Mouse (Mus musculus) lung, adult 18-20 months (tissue): ENCODE data around the gene Nlrc5.
"Not testable (repeated sequence)": the region's sequence is repeated elsewhere in the genome, so short reads cannot be mapped to it uniquely, and the experiment has no call there.

ENCODE experiments used
- DNase-seq, 2 experiments: peaks; one replicate each; pipeline ENCODE4 v3.0.0; 2022; ENCODE audit warnings: mixed read lengths in 2 of 2

The Nlrc5 gene

DNA sequence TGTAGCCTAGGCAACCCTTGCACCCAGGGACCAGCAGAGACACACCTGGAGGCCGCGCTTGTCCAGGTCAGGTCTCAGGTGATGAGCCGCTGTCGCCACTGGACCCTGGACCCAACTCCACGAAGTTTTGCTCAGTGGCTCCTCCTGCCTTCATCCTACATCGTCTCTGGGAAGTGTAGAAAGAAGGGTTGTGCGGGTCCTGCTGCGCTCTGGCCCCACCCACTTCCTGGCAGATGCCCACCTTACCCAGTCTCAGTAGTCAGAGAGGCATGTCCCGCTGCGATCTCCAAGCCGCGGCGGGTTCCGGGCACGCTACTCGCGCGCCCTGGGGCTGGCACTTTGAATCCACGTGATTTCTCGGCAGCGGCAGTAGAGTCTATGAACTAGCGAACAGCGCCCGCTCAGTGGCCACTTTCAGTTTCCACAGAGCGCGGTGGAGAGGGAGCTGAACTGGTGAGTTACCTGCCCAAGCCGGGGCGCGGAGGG lies at the start of gene Nlrc5:
Gene Nlrc5, plus strand, starts transcription at position 376 of the 486 bp plus-strand sequence.
- DNase-seq: peak; percentile 85 to 87

DNA sequence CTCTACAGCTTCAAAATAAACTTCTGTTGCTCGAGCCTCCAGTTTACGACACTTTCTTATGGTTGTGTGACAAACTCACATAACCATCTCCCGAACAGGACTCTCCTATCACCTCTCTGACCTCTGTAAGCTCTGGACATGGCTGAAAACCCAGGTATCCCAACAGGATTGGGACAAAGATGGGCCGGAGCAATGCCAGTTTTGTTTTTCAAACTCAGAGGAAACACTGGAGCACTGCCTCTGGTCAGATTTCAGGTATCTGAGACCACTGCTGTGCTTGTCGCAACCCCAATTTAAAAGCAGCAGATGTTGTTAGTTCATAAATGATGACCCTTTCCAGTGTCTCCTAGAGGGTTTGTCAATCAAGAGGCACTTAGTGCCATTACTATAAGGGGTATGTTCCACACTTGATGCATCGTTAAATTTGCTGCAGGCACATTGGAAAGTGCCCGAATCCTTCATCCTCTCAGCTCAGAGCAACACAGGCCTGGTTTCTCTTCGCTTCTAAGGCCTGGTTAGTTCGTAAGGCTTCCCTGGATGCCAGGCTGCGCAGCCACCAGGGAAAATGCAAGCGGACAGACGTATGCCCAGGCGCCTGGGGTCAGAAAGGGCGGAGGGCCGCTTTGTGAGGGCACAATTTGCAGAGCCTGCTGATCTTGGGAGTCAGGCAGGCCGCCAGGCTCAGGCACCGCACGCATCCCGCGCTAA lies 48.5 kb upstream of the Nlrc5 start:
- no peak for DNase-seq

DNA sequence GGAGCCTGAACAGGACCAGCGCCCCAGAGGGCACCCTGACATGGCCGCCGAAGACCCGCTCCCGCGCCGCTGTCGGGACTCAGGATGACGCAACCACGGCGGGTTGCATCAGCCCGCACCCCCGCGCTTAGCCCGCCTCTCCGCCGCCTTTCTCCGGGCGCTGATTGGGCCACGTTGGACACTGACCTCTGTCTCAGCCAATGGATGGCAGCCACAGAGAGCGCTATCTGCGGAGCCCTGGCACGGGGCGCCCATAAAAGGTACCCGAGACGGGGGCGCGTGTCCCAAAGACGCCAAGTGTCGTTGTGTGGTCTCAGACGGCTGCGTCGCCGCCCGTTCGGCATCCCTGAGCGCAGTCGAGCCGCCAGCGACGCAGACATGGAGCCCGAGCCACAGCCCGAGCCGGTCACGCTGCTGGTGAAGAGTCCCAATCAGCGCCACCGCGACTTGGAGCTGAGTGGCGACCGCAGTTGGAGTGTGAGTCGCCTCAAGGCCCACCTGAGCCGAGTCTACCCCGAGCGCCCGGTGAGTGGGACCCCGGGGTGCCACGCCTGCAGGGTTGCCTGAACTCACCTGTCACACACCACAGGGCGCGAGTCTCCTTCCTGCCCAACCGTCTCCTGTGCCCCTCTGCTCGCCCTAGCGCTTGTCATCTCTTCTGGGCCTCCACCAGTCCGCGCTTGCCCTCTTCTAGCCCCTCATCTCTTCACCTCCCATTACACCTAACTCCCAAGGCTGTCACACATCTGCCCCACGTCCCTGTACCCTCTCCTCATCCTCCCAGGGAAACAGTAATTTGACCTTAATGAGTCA lies 47.7 kb upstream of the Nlrc5 start, which contains the start of gene Herpud1:
Gene Herpud1, plus strand, starts transcription at position 225 of the 813 bp plus-strand sequence.
- peak; percentile 99 for DNase-seq

DNA sequence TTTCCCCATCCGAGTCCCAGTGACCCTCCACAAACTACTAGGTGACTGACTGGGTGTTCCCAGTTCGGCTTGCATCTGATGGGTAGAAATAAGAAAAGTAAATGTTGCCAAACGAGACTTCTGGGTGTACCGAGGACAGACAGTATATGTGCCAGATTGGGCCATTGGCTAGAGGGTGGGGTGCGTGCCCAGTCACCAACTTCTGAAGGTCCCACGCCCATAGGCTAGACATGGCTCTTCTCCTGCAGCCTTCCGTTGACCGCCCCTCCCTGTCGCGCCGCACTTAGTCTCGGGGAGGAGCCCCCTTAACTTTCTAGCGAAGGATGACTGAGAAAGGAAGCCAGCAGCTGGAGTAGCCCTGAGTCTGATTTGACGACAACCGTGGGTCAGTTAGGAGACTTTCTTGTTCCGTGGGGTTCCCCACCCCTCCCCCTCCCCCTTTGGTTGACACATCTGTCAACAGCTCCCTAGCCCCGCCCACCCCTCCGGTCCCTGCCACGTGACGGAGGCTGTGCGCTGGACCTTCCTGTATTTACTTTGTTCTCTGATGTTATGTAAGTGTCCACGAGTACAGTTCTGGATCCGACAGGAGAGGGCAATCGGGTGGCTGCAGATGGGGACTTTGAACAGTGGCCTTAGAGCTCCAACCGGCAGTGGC lies 47.0 kb upstream of the Nlrc5 start:
- peak; percentile 95 to 96 for DNase-seq

DNA sequence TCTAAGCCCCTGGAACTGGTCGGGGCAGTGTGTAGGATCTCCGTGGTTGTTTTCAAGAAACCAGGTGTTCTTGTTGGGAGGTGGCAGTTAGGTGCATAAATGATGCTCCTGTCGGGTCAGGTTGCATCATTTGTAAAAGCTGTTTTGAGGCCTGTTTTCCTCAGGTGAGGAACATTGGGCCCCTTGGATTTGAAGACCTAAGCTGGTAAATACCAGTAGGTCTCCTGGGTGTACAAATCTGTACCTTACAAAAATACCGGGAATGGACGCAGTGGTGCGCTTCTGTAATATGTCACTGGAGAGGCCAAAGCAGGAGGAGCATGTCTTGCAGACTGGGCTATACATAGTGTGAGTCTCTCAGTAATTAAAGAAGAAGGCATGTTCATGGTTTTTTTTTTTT lies 46.4 kb upstream of the Nlrc5 start:
- DNase-seq: no peak

DNA sequence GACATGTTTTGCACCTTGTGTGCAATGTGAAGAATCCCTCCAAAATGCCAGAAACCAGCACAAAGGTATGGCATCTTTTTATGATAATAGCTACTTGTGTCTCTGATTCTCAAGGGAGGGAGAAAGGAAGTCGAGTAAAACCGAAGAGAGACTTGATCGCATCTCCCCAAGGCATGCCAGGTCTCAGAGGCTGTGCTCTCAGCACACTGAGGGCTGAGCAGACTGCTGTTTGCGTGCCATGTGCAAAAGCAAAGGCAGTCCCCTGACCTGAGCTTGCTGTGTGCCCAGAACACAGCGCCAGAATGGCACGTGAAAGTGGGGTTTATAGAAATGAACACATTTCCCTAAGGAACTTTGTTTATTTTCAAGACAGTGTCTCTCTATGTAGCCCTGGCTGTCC lies 44.6 kb upstream of the Nlrc5 start:
- no peak for DNase-seq

DNA sequence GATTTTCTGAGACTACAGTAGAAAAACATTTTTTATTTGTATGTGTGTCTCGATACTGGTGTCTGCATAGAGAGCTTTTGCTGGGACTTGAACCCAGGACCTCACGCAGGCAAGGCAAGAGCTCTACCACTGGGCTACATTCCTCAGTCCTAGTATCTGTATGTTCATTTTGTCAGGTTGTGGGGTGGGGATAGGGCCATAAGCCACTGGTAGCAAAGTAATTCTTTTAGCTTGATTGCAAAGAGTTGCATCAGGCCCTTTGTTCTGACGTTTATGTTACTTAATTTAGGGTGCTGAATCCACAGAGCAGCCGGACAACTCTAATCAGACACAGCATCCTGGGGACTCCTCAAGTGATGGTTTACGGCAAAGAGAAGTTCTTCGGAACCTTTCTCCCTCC lies 43.7 kb upstream of the Nlrc5 start:
- DNase-seq: no peak

DNA sequence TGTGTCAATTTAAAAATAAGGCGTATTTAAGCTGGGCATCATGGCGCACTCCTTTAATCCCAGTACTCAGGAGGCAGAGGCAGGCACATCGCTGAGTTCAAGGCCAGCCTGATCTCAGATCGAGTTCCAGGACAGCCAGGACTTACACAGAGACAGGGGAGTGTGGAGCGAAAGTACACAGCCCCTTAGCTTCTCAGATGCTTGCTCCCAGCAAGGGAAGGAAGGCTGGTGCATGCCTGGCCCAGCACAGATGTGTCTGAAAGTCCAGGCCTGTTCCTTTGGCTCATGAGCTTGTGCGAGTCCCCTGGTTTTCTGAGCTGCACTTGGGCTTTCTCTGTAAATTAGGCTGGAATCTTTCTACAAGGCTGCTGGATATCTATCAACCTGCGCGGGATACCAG lies 43.2 kb upstream of the Nlrc5 start:
- DNase-seq: no peak

DNA sequence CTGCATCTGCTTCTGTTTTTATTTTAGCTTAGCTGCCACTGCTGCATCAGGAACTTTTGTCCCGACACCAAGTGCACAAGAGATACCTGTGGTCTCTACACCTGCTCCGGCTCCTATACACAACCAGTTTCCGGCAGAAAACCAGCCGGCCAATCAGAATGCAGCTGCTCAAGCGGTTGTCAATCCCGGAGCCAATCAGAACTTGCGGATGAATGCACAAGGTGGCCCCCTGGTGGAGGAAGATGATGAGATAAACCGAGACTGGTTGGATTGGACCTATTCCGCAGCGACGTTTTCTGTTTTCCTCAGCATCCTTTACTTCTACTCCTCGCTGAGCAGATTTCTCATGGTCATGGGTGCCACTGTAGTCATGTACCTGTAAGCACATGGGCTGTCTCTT lies 42.0 kb upstream of the Nlrc5 start:
- peak; percentile 38 to 58 for DNase-seq

DNA sequence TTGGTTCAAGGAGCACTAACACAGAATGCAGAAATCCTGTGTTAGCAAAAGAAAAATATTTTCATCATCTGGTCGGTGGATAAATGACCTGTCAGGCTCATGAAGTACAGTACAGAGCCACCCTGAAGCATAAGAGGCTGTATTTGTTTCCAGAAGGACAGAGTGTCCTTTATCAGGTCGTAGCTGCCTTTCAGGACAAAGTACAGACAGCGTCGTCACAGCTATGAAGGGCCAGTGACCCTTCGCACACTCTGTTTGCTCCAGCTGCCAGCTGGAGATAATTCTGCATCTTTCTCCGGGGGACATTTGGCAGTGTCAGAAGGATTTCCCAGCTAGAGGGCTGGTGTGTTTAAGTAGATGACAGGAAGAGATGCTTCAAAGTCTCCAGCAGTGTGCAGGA lies 41.5 kb upstream of the Nlrc5 start:
- no peak for DNase-seq

DNA sequence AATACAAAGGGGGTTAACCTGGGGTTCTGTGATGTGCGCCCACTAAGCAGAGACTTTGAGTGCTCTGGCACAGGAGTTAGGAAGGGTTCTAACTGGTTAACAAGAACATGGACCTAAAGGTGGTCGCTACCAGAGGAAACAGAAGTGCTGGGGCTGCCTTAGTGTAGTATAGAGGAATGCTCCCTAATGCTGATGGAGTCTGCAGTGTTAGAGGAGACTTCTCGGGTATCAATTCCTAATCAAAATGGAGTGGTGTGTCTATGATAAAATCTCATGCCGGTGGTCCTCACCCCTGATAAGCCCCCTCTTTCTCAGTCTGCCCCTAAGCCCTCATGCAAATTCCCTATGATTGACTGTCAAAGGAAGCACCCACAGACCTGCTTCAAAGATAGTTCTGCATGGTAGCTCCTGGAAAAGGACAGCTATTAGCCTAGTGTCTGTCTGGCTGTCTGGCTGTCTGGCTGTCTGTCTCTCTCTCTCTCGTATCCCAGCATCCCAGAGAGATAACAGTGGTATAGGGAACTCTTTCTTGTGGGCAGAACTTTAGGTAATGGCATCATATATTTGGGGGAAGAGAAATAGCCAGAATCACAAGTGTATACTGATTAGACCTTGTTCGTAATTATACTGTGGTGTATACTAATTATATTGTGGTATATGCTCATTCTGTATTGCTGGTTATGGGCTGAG lies 38.2 kb upstream of the Nlrc5 start:
- no peak for DNase-seq

DNA sequence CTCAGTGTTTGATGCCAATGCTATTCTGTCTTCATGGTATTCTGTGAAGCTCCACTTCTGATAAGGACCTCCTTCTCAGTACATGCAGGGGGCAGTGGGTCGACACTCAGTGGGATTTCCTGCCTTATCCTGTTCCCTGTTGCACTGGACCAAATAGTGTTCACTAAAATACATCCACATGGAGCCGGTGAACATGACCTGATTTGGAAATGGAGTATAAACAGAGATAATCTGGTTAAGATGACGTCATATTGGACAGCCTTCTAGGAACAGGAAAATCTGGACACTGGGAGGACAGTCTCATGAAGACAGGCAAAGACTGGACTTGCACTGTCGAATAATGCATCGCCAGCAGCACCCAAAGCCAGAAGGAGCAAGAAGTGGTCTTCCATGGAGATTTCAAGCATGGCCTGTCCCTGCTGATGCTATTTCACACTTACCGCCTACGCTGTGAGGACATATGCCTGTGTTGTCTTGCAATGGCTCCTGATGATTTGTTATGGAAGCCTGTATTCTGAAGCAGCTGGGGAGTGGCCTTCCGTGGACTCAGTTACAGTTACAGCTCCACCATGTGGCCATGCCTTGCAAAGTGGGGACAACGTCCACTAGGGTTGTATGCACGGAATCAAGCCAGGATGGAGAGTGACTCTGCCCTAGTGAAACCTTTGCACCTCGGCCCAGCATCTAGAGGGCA lies 37.0 kb upstream of the Nlrc5 start:
- peak; percentile 52 to 60 for DNase-seq

DNA sequence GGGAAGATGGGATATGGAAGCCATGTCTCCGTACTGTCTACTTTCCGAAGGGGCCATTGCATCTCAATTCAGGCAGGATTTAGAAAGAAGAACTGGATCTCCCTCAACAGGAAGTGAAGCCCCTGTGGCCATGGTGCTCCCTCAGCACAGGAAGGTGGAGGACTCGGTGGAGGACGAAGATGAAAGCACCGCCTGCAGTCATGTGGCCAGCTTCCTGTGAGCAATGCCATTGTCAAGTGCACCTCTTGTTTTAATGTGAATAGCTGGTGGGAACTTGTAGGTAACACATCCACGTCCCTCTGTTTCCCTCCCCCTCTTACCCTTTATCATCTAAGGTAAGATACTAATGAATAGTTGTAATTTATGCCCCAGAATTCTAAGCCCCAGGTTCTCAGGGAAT lies 35.6 kb upstream of the Nlrc5 start:
- DNase-seq: no peak

DNA sequence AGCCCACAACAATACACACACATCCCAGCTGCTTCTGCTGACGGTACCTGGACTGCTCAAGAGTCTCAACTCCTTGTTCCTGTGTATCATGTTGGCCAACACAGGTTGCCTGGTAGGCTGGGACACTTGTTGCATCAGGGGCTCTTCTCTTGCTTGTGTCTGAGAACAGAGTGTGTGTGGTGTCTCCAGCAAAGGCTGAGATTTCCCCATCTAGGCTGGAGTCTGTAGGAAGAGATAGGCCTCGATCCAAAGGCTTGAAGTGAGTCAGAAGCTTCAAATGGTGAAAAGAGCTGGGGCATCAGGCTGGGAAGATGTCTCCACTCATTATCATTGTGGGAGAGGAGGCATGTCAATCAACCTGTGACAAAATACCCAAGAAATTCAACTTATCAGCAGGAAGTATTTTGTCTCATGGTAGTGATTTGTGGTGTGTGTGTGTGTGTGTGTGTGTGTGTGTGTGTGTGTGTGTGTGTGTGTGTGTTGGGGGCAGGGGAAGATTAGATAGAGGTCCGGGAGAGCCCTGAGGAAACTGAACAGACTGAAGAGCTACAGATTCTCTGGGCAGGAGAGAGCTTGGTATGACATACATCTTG lies 34.7 kb upstream of the Nlrc5 start:
- DNase-seq: no peak

DNA sequence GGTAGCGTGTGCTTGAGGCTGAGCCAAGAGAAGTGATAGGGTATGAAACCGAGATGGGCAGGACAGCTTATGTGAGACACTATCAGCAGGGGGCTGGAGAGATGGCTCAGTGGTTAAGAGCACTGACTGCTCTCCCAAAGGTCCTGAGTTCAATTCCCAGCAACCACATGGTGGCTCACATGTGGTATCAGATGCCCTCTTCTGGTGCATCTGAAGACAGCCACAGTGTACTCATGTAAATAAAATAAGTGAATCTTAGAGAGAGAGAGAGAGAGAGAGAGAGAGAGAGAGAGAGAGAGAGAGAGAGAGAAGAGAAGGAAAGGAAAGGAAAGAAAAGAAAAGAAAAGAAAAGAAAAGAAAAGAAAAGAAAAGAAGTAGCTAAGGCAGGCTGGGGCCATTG lies 34.2 kb upstream of the Nlrc5 start:
- DNase-seq: not testable (repeated sequence)

DNA sequence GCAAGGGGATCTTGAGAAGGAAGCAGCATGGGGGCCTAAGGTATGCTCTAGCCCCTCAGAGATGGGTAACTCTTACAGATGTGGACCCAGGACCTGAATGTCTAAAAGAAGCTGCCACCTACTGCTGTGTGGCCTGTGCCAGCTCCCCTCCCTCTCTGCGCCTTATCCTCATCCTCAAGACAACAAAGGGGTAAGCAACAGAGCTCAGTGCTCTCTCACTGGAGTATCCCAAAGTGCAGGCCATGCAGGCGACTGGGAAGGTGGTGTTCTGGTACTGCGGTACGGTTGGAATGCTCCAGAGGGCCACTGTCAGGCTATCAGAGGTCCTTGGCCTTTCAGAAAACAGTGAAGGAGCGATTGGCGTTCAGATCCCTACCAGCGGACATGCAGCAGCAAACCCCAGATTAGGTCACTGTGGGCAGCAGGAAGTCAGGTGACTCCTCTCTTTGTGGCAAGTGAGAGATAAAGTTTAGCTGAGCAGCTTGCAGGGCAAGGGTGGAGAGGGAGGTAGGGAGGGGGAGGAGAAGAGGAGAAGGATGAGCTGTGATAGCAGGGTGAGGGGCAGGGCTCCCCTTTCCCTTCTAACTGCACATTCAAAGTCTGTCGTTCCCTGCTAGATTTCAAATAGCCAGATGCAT lies 25.6 kb upstream of the Nlrc5 start:
- no peak for DNase-seq

DNA sequence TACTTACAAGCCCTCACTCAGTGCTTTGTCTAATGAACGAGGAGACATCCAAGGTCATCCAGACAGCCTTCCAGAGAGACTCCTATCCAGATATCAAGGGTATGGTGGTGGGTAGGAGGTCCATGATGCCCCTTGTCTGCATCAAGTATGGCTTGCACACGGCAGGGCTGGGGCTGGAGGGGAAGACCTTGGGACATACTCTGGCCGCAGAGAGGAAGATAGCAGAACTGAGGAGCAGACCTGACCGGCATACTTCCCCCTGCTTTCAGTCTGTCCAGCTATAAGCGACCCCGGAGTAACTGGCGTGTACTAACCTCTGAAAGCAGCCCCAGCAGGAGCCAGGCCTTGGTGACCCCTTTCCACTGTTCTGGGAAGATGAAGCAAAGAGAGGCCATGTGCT lies 24.6 kb upstream of the Nlrc5 start:
- DNase-seq: no peak

DNA sequence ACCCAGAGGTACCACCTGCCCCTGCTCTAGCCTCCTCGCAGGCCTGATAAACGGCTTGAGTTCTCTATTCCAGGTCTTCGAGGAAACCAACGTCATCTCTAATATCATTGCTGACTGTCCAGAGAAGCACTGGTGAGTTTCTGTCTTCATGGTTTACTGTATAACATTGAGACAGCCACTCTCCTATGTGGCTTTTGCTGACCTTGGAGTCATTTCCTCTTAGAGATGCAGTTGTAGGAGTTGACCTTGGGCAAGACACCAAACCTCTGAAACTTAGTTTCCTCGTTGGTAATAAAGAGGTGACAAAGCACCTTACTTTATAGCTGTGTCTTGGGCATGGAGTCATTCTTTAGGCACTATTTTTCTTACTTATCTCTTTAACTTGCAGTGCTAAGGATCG lies 21.6 kb upstream of the Nlrc5 start:
- DNase-seq: no peak

DNA sequence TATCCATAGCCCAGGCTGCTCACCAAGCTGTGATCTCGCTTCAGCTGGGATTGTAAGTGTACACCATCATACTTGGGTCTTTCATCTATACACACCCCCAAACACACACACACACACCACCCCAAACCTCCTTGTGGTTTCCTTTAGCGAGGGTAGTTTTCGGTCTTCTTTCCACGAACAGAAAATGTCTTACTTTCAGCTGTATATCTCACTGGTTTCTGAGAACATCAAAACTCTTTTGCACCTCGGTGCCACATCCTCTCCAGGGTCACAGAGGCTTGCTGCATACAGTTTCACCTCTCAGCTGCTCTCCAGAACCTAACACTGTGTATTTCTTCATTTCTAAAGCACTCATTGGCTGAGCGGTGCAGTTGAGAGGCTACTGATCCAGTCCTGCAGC lies 20.6 kb upstream of the Nlrc5 start:
- DNase-seq: no peak

DNA sequence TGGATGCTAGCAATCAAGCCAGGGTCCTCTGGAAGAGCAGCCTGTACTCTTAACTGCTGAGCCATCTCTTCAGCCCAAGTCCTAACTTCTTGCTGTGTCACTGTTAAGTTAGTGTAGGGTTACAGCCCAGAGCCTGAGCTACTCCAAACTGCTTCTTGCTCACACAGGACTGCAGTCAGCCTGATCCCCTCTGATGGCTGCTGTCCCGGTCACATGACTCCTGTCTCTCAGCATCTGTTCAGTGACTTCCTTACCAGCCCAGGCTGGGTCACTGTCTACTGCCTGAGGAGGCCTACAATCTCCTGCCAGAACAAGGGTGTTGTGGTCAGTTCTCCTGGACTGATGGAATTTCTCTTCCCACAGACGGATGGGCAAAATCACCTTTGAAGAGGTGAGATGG lies 18.9 kb upstream of the Nlrc5 start:
- DNase-seq: no peak

DNA sequence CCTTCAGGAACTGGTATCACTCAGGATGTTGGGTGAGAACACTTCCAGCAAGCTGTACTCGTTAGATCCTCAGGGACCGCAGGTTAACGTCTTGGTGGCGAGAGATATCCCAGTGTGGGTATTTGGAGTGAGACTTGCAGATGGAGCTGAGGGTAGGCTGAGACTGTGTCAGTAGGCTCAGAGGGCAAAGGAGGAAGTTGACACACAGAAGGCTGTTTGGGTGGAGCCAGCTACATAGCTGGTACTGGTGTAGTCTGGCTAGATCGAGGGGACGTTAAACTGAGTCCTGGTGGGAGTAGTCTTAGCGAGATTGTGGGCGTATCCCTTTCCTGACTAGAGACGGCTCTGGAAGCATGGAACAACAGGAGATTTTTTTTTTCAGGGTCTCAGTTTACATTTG lies 16.1 kb upstream of the Nlrc5 start:
- no peak for DNase-seq

DNA sequence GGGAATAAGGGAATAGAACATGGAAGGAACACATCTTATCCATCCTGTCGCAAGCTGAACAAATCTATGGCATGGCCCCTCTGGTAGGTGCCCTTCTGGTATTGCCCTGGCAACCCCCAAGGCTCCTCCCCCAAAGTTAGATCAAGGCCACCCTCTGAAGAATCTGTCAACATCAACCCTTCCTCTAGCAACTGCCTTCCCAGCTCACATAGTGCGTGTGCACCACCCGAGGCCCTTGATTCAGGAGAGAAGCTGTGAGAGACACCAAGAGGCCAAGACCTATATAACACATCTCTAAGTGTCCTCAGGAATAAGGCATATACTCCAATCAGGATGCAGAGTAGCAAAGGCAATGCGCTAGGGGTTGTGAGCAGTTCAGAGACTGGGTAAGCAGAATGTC lies 11.9 kb upstream of the Nlrc5 start:
- no peak for DNase-seq
